Mouse (Mus musculus) T-helper 17 cell (primary cell): ENCODE measurements around the gene Irgc1.
"Not testable (repeated sequence)": the region's sequence is repeated elsewhere in the genome, so short reads cannot be mapped to it uniquely, and the experiment has no call there.

Experiments
- in situ Hi-C, 2 experiments: fragments of 300-600 bp; cut with MboI, MseI; formaldehyde crosslinking; loops; 1 replicate in 1 of 2; 2 replicates in 1 of 2; pipeline ENCODE4 v1.15.1; 2025; ENCODE audit warnings: high pct_unique_total_duplicates in 2 of 2

The Irgc1 gene

DNA sequence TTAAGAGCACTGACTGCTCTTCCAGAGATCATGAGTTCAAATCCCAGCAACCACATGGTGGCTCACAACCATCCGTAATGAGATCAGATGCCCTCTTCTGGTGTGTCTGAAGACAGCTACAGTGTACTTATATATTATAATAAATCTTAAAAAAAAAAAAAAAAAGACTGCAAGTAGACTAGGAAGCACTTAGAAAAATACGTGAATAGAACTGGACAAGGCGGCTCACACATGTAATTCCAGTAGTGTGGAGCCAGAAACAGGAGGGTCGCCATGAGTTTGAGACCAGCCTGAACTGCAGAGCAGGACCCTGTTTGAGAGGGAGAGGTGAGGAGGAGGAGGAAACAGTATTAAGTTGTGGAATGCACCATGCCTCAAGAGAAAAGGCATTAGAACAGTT, 51.6 kb downstream of the Irgc1 start:
- in situ Hi-C loops: not testable (repeated sequence)

DNA sequence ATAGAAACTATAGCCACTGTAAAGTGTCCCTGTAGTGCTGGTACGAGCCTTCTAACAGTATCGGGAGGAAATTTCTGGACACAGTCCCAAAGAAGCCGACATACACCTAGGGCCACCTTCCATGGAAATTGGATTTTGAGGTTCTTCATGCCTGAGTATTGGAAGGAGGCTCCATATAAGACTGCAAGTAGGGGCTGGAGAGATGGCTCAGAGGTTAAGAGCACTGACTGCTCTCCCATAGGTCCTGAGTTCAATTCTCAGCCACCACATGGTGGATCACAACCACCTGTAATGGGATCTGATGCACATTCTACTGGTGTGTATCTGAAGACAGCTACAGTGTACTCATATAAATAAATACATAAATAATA, 52.0 kb downstream of the Irgc1 start:
- in situ Hi-C loops: no loop called here

DNA sequence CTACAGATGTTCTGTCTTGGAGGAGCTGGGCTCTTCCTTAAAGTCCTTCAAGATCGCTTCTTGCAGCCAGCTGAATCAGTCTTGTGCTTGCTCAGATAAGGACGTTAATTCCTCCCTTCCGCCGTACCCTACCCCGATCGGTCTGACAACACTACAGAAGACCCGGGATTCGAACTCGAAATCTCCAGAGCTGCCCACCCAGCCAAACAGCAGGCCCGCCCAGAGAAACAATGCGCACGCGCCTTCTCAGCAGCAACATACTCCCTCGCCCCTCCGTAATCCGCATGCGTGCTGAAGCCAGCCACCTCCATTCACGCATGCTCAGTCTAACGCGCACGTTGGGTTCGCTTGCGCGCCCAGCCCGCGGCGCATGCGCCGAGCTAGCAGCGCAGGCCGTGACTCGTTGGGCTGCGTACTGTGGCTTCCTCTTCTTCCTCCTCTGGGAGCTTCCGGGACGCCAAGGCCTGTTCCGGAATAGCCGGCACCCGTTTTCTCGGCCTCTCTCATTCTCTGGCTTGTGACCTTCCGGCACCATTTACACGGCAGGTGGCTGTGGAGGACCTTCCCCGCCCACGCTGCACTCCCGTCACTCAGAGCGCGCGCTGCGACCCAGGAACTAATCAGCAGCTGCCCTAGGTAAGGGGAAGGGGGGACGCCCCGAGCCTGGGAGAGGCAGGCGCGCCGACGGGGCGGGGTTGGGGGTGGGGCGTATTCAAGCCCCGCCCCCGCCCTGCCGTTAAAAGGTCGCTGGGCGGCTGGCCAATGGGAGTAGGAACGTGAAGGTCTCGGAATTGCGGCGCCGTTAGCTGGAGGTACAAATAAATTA, 52.6 kb downstream of the Irgc1 start, which contains the start of gene Smg9:
Gene Smg9, plus strand, starts transcription at position 364 of the 826 bp plus-strand sequence.
- in situ Hi-C loops: loop anchor here (25.0 kb wide), 2 partner anchors 1288 to 1388 kb away; partner anchors contain the start of genes Axl (in 1 of the 2), B9d2 (in 1 of the 2), Tgfb1 (in 1 of the 2) and Tmem91 (in 1 of the 2)

DNA sequence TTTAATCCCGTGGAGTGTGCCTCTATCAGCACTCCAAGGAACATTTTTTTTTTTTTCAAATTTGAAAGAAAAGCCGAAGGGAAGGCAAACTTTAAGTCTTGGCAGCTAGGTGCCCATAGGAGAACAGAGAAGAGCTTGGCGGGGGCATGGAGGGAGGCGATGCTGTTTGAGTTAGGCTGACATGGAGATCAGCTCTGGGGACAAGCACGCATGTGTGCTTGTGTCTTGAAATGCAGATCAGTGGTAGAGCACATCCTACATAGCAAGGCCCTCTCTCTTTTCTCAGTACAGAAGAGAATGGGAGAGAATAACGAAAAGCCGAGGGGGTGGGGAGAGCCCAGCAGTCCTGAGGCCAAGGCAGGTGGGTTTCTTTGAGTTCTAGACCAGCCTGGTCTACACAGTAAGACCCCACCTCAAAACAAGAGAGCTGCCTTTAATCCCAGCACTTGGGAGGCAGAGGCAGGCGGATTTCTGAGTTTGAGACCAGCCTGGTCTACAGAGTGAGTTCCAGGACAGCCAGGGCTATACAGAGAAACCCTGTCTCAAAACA, 53.7 kb downstream of the Irgc1 start:
- in situ Hi-C loops: loop anchor here (25.0 kb wide), 2 partner anchors 1289 to 1389 kb away; partner anchors contain the start of genes Axl (in 1 of the 2), B9d2 (in 1 of the 2), Tgfb1 (in 1 of the 2) and Tmem91 (in 1 of the 2)

DNA sequence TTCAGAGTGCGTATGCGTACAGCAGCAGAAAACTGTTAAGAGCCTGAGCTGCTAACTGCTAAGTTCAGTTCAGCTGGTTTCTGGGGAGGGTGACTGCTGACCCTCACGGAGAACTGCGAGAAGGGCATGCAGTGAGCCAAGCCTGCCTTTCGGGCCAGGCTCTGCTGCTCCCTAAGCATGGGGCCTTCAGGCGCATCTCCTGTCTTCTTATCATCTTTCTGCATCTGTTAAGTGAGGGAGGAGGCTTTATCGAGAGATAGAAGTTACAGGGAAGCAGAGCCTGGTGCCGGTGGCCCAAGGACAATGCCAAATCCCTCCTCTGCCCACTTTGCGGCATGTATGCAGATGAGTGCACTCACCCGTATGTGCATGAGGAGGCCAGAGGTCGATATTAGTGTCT, 55.3 kb downstream of the Irgc1 start:
- in situ Hi-C loops: loop anchor here (25.0 kb wide), 2 partner anchors 1290 to 1390 kb away; partner anchors contain the start of genes Axl (in 1 of the 2), B9d2 (in 1 of the 2), Tgfb1 (in 1 of the 2) and Tmem91 (in 1 of the 2)

DNA sequence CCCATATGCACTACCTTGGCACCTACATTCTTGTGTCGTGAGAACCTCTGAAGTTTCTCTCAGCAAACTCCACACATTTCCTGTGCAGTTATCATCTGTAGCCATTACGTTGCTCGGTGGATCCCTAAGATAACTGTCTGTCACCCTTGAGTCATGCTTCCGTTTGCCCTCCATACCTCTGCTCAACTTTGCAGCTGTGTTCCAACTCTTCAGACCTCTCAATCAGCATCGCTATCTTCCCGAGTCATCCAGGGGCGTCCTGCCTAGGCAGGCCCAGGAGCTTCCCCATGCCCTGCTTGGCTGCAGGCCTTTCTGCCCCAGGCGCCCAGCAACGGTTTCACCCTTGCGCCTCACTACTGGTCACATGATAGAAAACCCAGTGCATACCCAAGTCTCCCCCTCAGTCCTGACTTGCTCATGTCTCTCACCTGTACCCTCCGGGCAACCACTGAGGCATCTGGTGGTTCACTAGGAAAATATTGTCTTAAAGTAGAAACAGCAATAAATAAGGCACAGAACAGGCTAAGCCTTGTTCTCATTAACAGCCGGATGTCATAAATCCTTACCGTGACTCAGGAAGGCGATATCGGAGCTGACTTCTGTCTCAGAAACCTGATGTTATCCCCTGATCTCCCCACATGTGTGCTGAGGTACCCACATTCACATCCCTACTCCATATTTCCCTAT, 57.5 kb downstream of the Irgc1 start:
- in situ Hi-C loops: loop anchor here (25.0 kb wide), 2 partner anchors 1293 to 1393 kb away; partner anchors contain the start of genes Axl (in 1 of the 2), B9d2 (in 1 of the 2), Tgfb1 (in 1 of the 2) and Tmem91 (in 1 of the 2)

DNA sequence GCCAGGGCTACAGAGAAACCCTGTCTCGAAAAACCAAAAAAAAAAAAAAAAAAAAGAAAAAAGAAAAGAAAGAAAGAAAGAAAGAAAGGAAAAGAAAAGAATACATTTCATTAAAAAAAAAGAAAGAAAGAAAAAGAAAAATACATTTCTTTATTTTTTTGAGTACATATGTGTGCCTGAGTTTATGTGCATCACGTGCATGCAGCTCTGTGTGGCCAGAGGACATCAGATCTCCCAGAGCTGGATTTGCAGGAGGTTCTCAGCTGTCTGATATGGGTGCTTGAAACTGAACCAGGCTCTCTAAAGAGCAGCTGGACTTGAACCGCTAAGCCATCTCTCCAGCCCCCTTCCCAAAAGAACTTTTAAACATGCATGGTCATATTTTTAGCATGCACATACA, 58.0 kb downstream of the Irgc1 start:
- in situ Hi-C loops: loop anchor here (25.0 kb wide), 2 partner anchors 1293 to 1393 kb away; partner anchors contain the start of genes Axl (in 1 of the 2), B9d2 (in 1 of the 2), Tgfb1 (in 1 of the 2) and Tmem91 (in 1 of the 2)

DNA sequence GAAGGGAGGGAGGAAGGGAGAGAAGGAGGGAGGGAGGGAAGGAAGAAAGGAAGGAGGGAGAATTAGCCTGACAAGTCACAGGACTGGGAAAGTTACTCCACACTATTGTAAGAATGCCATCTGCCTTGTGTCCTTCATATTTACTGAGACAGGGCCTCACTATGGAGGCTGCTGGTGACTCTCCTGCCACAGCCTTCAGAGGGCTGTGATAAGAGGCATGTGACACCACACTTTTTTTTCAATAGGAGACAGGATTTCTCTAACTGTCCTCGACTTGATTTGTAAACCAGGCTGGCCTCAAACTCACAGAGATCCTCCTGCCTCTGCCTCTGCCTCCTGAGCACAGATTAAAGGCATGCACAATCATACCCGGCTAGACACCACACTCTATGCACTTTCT, 60.4 kb downstream of the Irgc1 start:
- in situ Hi-C loops: loop anchor here (25.0 kb wide), 2 partner anchors 1296 to 1396 kb away; partner anchors contain the start of genes Axl (in 1 of the 2), B9d2 (in 1 of the 2), Tgfb1 (in 1 of the 2) and Tmem91 (in 1 of the 2)

DNA sequence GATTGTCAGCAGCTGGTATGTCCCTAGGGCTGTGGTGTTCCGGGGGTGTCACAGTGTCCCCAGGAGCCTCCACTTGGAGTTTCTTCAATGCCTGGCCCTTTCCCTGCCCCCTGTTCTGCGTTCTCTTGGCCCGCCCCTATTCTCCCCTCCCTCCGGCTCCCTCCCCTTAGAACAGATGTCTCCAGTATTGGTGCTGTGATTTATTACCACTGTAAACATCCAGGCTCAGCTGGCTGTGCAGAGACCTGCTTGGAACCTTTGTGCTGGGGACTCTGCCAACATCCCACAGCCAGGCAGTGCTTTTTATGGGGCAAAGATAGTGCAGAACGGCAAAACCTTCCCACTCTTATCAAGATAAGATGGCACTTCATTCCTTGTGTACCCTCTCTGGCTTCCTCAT, 61.0 kb downstream of the Irgc1 start:
- in situ Hi-C loops: loop anchor here (25.0 kb wide), 2 partner anchors 1296 to 1396 kb away; partner anchors contain the start of genes Axl (in 1 of the 2), B9d2 (in 1 of the 2), Tgfb1 (in 1 of the 2) and Tmem91 (in 1 of the 2)

DNA sequence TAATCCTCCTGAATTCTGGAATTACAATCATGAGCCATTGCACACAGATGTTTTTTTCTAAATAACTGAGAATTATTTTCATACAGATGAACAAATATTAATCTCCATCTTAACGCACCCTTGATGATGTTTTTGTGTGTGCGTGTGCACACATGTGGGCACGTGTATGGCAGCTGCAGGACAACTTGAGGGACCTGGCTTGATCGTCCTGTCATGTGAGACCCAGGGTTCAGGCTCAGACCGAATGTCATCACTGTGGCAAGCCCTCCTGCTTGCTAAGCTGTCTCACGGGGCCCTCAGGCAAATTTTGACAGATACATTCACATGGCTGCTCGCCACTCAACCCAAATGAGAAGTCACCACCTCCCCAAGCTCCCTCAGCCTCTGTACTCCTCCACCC, 61.6 kb downstream of the Irgc1 start:
- in situ Hi-C loops: loop anchor here (25.0 kb wide), 2 partner anchors 1297 to 1397 kb away; partner anchors contain the start of genes Axl (in 1 of the 2), B9d2 (in 1 of the 2), Tgfb1 (in 1 of the 2) and Tmem91 (in 1 of the 2)

DNA sequence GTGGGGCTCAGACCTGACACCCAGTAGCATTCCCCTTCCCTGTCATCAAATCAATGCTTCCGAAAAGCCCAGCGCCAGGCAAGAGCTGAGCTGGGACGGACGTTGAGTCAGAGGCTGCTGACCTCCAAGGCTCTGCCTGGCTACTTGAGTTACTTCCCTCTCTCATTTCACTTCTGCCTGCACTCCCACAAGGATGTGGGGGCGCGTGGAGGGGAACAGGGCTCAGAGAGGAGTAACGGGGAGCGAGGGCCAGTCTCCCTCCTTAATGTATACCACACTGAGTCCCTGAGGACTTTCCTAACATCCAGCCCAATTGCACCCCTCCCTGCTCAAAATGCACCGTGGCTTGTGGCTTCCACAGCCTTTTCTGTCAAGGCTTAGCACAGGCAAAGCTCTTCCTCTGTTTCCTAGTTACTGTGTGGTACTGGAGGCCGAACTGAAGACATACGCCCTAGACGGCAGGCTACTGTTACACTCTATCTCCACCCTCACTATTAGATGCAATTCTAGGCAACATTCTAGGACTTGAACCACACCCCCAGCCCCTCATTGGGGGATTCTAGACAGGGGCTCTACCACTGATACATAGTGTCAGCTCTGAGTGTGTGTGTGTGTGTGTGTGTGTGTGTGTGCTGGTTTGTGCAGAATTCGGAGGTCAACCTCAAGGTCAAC, 62.4 kb downstream of the Irgc1 start:
- in situ Hi-C loops: loop anchor here (10.0 to 25.0 kb wide), 3 partner anchors 495 to 1398 kb away; partner anchors contain the start of genes Axl (in 1 of the 2), B9d2 (in 1 of the 2), Rps19 (in 1 of the 2) and Tgfb1 (in 1 of the 2)

DNA sequence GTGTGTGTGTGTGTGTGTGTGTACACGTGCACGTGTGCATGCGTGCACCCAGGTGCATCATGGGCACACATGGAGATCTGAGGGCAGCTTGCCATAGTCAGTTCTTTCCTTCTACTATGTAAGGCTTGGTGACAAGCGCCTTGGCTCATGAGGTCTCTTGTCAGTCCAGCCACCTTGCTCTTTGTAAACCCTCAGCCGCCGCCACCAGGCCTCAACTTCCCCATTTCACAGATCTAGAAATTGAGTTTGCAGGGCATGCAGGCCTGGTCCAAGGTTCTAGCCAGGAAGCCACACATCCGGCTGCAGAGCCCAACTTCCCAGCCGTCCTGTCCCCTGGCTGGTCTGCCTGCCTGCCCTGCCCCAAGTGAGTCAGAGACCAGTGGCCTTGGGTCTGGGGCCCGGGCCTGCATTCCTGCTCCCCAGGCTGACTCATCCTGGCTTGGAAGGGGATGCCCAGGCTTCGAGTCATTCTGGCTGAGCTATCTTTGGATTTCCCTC, 65.0 kb downstream of the Irgc1 start:
- in situ Hi-C loops: loop anchor here (10.0 to 25.0 kb wide), 3 partner anchors 498 to 1400 kb away; partner anchors contain the start of genes Axl (in 1 of the 2), B9d2 (in 1 of the 2), Rps19 (in 1 of the 2) and Tgfb1 (in 1 of the 2)

DNA sequence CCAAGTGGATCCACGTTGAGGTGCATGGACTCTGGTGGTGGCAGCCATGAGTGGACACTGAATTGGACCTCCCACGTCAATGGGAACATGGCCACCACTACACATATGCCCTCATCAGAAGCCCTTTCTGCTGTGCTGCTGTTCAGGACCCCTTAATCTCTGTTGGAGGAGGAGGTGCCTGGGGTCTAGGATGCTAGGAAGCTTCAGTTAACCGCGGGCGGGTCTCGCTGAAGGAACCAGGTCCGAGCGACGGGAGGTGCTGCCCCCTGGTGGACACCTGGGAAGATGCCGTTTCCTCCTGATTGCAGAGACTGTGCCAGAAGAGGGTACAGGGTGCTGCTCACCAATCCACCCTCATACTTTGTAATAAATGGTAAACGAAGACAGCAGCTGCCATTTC, 67.3 kb downstream of the Irgc1 start:
- in situ Hi-C loops: loop anchor here (10.0 to 25.0 kb wide), 3 partner anchors 500 to 1402 kb away; partner anchors contain the start of genes Axl (in 1 of the 2), B9d2 (in 1 of the 2), Rps19 (in 1 of the 2) and Tgfb1 (in 1 of the 2)

DNA sequence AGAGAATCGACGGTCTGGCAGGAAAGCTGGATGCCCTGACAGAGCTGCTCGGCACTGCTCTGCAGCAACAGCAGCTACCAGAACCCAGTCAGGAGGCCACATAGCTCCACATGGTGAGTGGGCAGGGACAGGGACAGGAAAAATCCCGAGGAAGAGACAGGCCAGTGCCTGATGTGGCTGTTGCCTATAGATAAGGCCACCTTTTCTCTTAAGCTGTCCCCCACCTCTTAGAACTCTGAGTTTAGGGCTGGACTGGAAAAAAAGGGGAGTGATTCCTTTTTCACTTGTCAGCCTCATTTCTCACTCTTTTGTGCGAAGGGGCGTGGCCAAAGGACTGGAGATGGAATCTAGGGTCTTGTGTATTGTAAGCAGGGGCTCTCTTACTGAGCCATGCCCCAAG, 68.0 kb downstream of the Irgc1 start:
- in situ Hi-C loops: loop anchor here (10.0 to 25.0 kb wide), 3 partner anchors 501 to 1403 kb away; partner anchors contain the start of genes Axl (in 1 of the 2), B9d2 (in 1 of the 2), Rps19 (in 1 of the 2) and Tgfb1 (in 1 of the 2)

DNA sequence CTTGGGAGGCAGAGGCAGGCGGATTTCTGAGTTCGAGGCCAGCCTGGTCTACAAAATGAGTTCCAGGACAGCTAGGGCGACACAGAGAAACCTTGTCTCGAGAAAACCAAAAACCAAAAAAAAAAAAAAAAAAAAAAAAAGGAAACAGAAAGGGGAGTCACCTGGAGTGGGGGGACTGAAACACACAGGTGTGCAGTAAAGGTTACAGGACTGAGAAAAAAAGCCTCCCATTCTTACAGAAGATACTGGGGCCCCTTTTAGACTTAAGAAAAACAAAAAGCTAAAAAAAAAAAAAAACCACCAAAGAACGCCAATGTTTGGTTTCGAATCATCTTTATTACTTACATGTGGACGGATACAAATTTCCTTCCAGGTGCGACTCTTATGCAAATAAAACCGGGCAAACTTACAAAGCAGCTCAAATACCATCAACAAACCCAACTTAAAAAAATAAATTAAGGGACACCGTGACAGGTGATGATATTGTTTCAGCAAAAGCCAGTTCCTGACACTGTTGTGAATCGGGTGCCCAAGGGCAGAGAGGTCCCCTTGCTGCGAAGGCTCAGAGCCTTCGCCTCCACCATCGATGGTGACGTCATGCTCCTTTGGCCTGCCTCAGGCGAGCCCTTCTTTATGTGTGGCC, 69.2 kb downstream of the Irgc1 start:
- in situ Hi-C loops: loop anchor here (10.0 to 25.0 kb wide), 3 partner anchors 502 to 1404 kb away; partner anchors contain the start of genes Axl (in 1 of the 2), B9d2 (in 1 of the 2), Rps19 (in 1 of the 2) and Tgfb1 (in 1 of the 2)
